Mouse (Mus musculus): Measurements from ENCODE around the gene Mllt1. TPM values are rescaled to one million over a fixed set of nuclear protein-coding genes. Genes with fewer than 3 reads are reported as not detected.

The Mllt1 gene
- total and polyA plus RNA-seq, 2 experiments from 2014 or later: 63.5 to 136 TPM

GRCm38 (mm10) chr17:56902698-56903097 lies 32.5 kb downstream of the Mllt1 start:
- Histone ChIP-seq H3K36me3 (ENCODE audit: insufficient read depth, low read length) (peaks cover 68% of the 10 kb centered on the region), H3K9me3 (ENCODE audit: low read length) (no peaks in the 10 kb centered on the region), H3K27ac (ENCODE audit: low read depth, low read length) (no peak overlapping the region), H3K4me2 (ENCODE audit: low read depth, low read length, poor library complexity, severe bottlenecking) (no peak overlapping the region), H3K4me3 (ENCODE audit: low read depth, low read length) (no peak overlapping the region), H3K4me1 (ENCODE audit: insufficient read depth, low read length) (no peaks in the 10 kb centered on the region), H3K9ac (replicated peaks; ENCODE audit: low read length, poor library complexity, severe bottlenecking) (no peak overlapping the region), H3K27me3 (ENCODE audit: insufficient read depth, low read length) (no peaks in the 10 kb centered on the region)
- 76% methylated on average over 5 of the region's 5 CpGs for WGBS
- peak; percentile 9 for DNase-seq (ENCODE audit: low spot score)
- no peak for TF ChIP-seq CTCF (IDR thresholded peaks at IDR 0.05)
- no peak for ATAC-seq (ENCODE audit: low FRiP score)

- Histone ChIP-seq H3K4me1 (ENCODE audit: insufficient read depth, low read length) (0 out of 2 replicates have a peak, but pooled peaks cover 4% of the 10 kb centered on the region), H3K27ac (ENCODE audit: low read depth, low read length) (no peak overlapping the region), H3K36me3 (ENCODE audit: insufficient read depth, low read length) (peaks cover 75% of the 10 kb centered on the region), H3K4me2 (ENCODE audit: low read depth, low read length, poor library complexity, severe bottlenecking) (no peak overlapping the region), H3K9me3 (ENCODE audit: low read length) (no peaks in the 10 kb centered on the region), H3K27me3 (ENCODE audit: insufficient read depth, low read length) (no peaks in the 10 kb centered on the region), H3K9ac (replicated peaks; ENCODE audit: low read length, poor library complexity, severe bottlenecking) (no peak overlapping the region), H3K4me3 (ENCODE audit: low read depth, low read length) (no peak overlapping the region)
- TF ChIP-seq CTCF (IDR thresholded peaks at IDR 0.05): peak; percentile 93
- ATAC-seq (ENCODE audit: low FRiP score) (peak; percentile 53), DNase-seq (ENCODE audit: low spot score) (peak; percentile 76)
- WGBS: 83% methylated on average over 7 of the region's 7 CpGs
Observed at GRCm38 (mm10) chr17:56897630-56898195, 37.5 kb downstream of the Mllt1 start.

GRCm38 (mm10) chr17:56896513-56897129 lies 38.6 kb downstream of the Mllt1 start:
- H3K9ac ChIP-seq (replicated peaks; ENCODE audit: low read length, poor library complexity, severe bottlenecking): no peak overlapping the region; the same call in 1 of the 2 replicates
- 38% methylated on average over 6 of the region's 6 CpGs for WGBS
- no peak overlapping the region for H3K4me3 ChIP-seq (ENCODE audit: low read depth, low read length)
- no peak overlapping the region for H3K4me2 ChIP-seq (ENCODE audit: low read depth, low read length, poor library complexity, severe bottlenecking)
- 0 out of 2 replicates have a peak, but pooled peaks cover 4% of the 10 kb centered on the region for H3K4me1 ChIP-seq (ENCODE audit: insufficient read depth, low read length)
- H3K36me3 ChIP-seq (ENCODE audit: insufficient read depth, low read length): peaks cover 76% of the 10 kb centered on the region
- peak; percentile 49 for DNase-seq (ENCODE audit: low spot score)
- peak overlapping the region; percentile 47; the same call in 1 of the 2 replicates for H3K27ac ChIP-seq (ENCODE audit: low read depth, low read length)
- no peak for TF ChIP-seq CTCF (IDR thresholded peaks at IDR 0.05)
- H3K27me3 ChIP-seq (ENCODE audit: insufficient read depth, low read length): no peaks in the 10 kb centered on the region
- H3K9me3 ChIP-seq (ENCODE audit: low read length): no peaks in the 10 kb centered on the region
- peak; percentile 17; the same call in 1 of the 2 replicates for ATAC-seq (ENCODE audit: low FRiP score)

- DNase-seq (ENCODE audit: low spot score) (no peak), ATAC-seq (ENCODE audit: low FRiP score) (no peak)
Observed at GRCm38 (mm10) chr17:56895368-56895918, 39.8 kb downstream of the Mllt1 start.

GRCm38 (mm10) chr17:56890018-56890417 lies 45.2 kb downstream of the Mllt1 start:
- TF ChIP-seq CTCF (IDR thresholded peaks at IDR 0.05): no peak
- ATAC-seq (ENCODE audit: low FRiP score): no peak
- DNase-seq (ENCODE audit: low spot score): no peak
- H3K9ac ChIP-seq (replicated peaks; ENCODE audit: low read length, poor library complexity, severe bottlenecking): no peak overlapping the region
- no peak overlapping the region for H3K27ac ChIP-seq (ENCODE audit: low read depth, low read length)
- H3K4me2 ChIP-seq (ENCODE audit: low read depth, low read length, poor library complexity, severe bottlenecking): no peak overlapping the region
- H3K4me1 ChIP-seq (ENCODE audit: insufficient read depth, low read length): no peaks in the 10 kb centered on the region
- H3K36me3 ChIP-seq (ENCODE audit: insufficient read depth, low read length): peaks cover 42% of the 10 kb centered on the region
- no peaks in the 10 kb centered on the region for H3K27me3 ChIP-seq (ENCODE audit: insufficient read depth, low read length)
- no peak overlapping the region for H3K4me3 ChIP-seq (ENCODE audit: low read depth, low read length)
- no peaks in the 10 kb centered on the region for H3K9me3 ChIP-seq (ENCODE audit: low read length)
- 97% methylated on average over 2 of the region's 2 CpGs for WGBS

More at GRCm38 (mm10) chr17:56895368-56895918, 39.8 kb downstream of the Mllt1 start:
- WGBS: 93% methylated on average over 9 of the region's 9 CpGs
- no peak for TF ChIP-seq CTCF (IDR thresholded peaks at IDR 0.05)
- H3K4me3 ChIP-seq (ENCODE audit: low read depth, low read length): no peak overlapping the region
- no peak overlapping the region for H3K27ac ChIP-seq (ENCODE audit: low read depth, low read length)
- no peak overlapping the region for H3K4me2 ChIP-seq (ENCODE audit: low read depth, low read length, poor library complexity, severe bottlenecking)
- H3K4me1 ChIP-seq (ENCODE audit: insufficient read depth, low read length): 0 out of 2 replicates have a peak, but pooled peaks cover 4% of the 10 kb centered on the region
- H3K9ac ChIP-seq (replicated peaks; ENCODE audit: low read length, poor library complexity, severe bottlenecking): no peak overlapping the region
- no peaks in the 10 kb centered on the region for H3K9me3 ChIP-seq (ENCODE audit: low read length)
- peaks cover 68% of the 10 kb centered on the region for H3K36me3 ChIP-seq (ENCODE audit: insufficient read depth, low read length)
- H3K27me3 ChIP-seq (ENCODE audit: insufficient read depth, low read length): no peaks in the 10 kb centered on the region

GRCm38 (mm10) chr17:56888050-56888449 lies 47.2 kb downstream of the Mllt1 start:
- peak; percentile 48 for TF ChIP-seq CTCF (IDR thresholded peaks at IDR 0.05)
- H3K4me3 ChIP-seq (ENCODE audit: low read depth, low read length): no peak overlapping the region
- no peak overlapping the region for H3K9ac ChIP-seq (replicated peaks; ENCODE audit: low read length, poor library complexity, severe bottlenecking)
- H3K9me3 ChIP-seq (ENCODE audit: low read length): no peaks in the 10 kb centered on the region
- no peak overlapping the region for H3K4me2 ChIP-seq (ENCODE audit: low read depth, low read length, poor library complexity, severe bottlenecking)
- H3K36me3 ChIP-seq (ENCODE audit: insufficient read depth, low read length): peaks cover 23% of the 10 kb centered on the region
- DNase-seq (ENCODE audit: low spot score) (no peak), ATAC-seq (ENCODE audit: low FRiP score) (no peak)
- no peaks in the 10 kb centered on the region for H3K27me3 ChIP-seq (ENCODE audit: insufficient read depth, low read length)
- no peak overlapping the region for H3K27ac ChIP-seq (ENCODE audit: low read depth, low read length)
- H3K4me1 ChIP-seq (ENCODE audit: insufficient read depth, low read length): no peaks in the 10 kb centered on the region
- 93% methylated on average over 2 of the region's 3 CpGs for WGBS
